Mouse (Mus musculus): Measurements from ENCODE around the gene Tle3.

The Tle3 gene

GRCm38 (mm10) chr9:61371755-61372509 is at the start of gene Tle3:
TSS of gene Tle3 (plus strand) at chr9:61372366.
- peak; percentile 100 for DNase-seq

GRCm38 (mm10) chr9:61323221-61323620 is 48.9 kb upstream of the Tle3 start:
- no peak for DNase-seq

- no peak for DNase-seq
Observed at GRCm38 (mm10) chr9:61323879-61324278, 48.3 kb upstream of the Tle3 start.

GRCm38 (mm10) chr9:61324354-61324753 is 47.8 kb upstream of the Tle3 start:
- DNase-seq, result no peak

- no peak for DNase-seq
Observed at GRCm38 (mm10) chr9:61325012-61325411, 47.2 kb upstream of the Tle3 start.

GRCm38 (mm10) chr9:61325931-61326351 is 46.2 kb upstream of the Tle3 start:
- peak; percentile 58 for DNase-seq

GRCm38 (mm10) chr9:61326922-61327321 is 45.2 kb upstream of the Tle3 start:
- DNase-seq, result no peak

- DNase-seq, result no peak
Observed at GRCm38 (mm10) chr9:61328173-61328572, 44.0 kb upstream of the Tle3 start.

GRCm38 (mm10) chr9:61330747-61331146 is 41.4 kb upstream of the Tle3 start:
- DNase-seq, result no peak

- no peak for DNase-seq
Observed at GRCm38 (mm10) chr9:61332226-61332936, 39.8 kb upstream of the Tle3 start.

GRCm38 (mm10) chr9:61336179-61336578 is 36.0 kb upstream of the Tle3 start:
- no peak for DNase-seq

GRCm38 (mm10) chr9:61336591-61337587 is 35.3 kb upstream of the Tle3 start:
- DNase-seq, result peak; percentile 60

GRCm38 (mm10) chr9:61337665-61338064 is 34.5 kb upstream of the Tle3 start:
- no peak for DNase-seq

GRCm38 (mm10) chr9:61339311-61339710 is 32.9 kb upstream of the Tle3 start:
- DNase-seq, result peak; percentile 56

- DNase-seq, result no peak
Observed at GRCm38 (mm10) chr9:61340333-61340732, 31.8 kb upstream of the Tle3 start.

GRCm38 (mm10) chr9:61342297-61342696 is 29.9 kb upstream of the Tle3 start:
- no peak for DNase-seq

- DNase-seq, result no peak
Observed at GRCm38 (mm10) chr9:61344684-61345083, 27.5 kb upstream of the Tle3 start.

- DNase-seq, result peak; percentile 44
Observed at GRCm38 (mm10) chr9:61347011-61347410, 25.2 kb upstream of the Tle3 start.

- no peak for DNase-seq
Observed at GRCm38 (mm10) chr9:61348036-61348435, 24.1 kb upstream of the Tle3 start.

- no peak for DNase-seq
Observed at GRCm38 (mm10) chr9:61348616-61349015, 23.6 kb upstream of the Tle3 start.

- DNase-seq, result no peak
Observed at GRCm38 (mm10) chr9:61349697-61350096, 22.5 kb upstream of the Tle3 start.

- DNase-seq, result peak; percentile 78
Observed at GRCm38 (mm10) chr9:61351164-61351563, 21.0 kb upstream of the Tle3 start.

GRCm38 (mm10) chr9:61358933-61359332 is 13.2 kb upstream of the Tle3 start:
- DNase-seq, result no peak
